Mouse (Mus musculus) splenic B cell, adult 2 months (primary cell): ENCODE data around the gene Fbxo3.
"Not testable (repeated sequence)": the region's sequence is repeated elsewhere in the genome, so short reads cannot be mapped to it uniquely, and the experiment has no call there.

Source experiments
- DNase-seq: peaks from one replicate; pipeline ENCODE4 v3.0.0-alpha.2; 2011; ENCODE audit warnings: low read depth, low spot score
- H3K27me3 ChIP-seq: 2 replicates; pipeline ENCODE4 v1.6.1; 2012; ENCODE audit warnings: mild to moderate bottlenecking, low read length, moderate library complexity, mixed read lengths; ENCODE audit not compliant: control insufficient read depth, poor library complexity, insufficient read depth, severe bottlenecking
- H3K36me3 ChIP-seq: 2 replicates; pipeline ENCODE4 v1.6.1; 2012; ENCODE audit warnings: mild to moderate bottlenecking, low read length, moderate library complexity, mixed read lengths; ENCODE audit not compliant: control insufficient read depth, poor library complexity, insufficient read depth, severe bottlenecking

Gene Fbxo3

GRCm38 (mm10) chr2:104097396-104097795 is 69.9 kb downstream of the Fbxo3 start:
- DNase-seq, H3K36me3 ChIP-seq, H3K27me3 ChIP-seq: not testable (repeated sequence)

GRCm38 (mm10) chr2:104098529-104099230 is 71.2 kb downstream of the Fbxo3 start:
- no peaks in the 10 kb centered on the region for H3K36me3 ChIP-seq
- H3K27me3 ChIP-seq, result no peaks in the 10 kb centered on the region; the same call in 1 of the 2 replicates
- DNase-seq, result no peak

- no peaks in the 10 kb centered on the region for H3K36me3 ChIP-seq
- no peak for DNase-seq
These were observed 71.7 kb downstream of the Fbxo3 start for GRCm38 (mm10) chr2:104099231-104099585.

GRCm38 (mm10) chr2:104099946-104100345 is 72.4 kb downstream of the Fbxo3 start:
- no peaks in the 10 kb centered on the region for H3K36me3 ChIP-seq
- no peak for DNase-seq
- H3K27me3 ChIP-seq, result no peaks in the 10 kb centered on the region; the same call in 1 of the 2 replicates

More at GRCm38 (mm10) chr2:104099231-104099585, 71.7 kb downstream of the Fbxo3 start:
- H3K27me3 ChIP-seq, result no peaks in the 10 kb centered on the region; the same call in 1 of the 2 replicates

- H3K27me3 ChIP-seq, result no peaks in the 10 kb centered on the region; the same call in 1 of the 2 replicates
- DNase-seq, result no peak
- no peaks in the 10 kb centered on the region for H3K36me3 ChIP-seq
These were observed 77.3 kb downstream of the Fbxo3 start for GRCm38 (mm10) chr2:104104800-104105199.

- H3K36me3 ChIP-seq, DNase-seq, H3K27me3 ChIP-seq: not testable (repeated sequence)
These were observed 81.5 kb downstream of the Fbxo3 start for GRCm38 (mm10) chr2:104109021-104109420.

- H3K36me3 ChIP-seq, result no peaks in the 10 kb centered on the region
- no peaks in the 10 kb centered on the region for H3K27me3 ChIP-seq
- DNase-seq, result no peak
These were observed 82.0 kb downstream of the Fbxo3 start for GRCm38 (mm10) chr2:104109528-104109927.

GRCm38 (mm10) chr2:104110031-104110430 is 82.5 kb downstream of the Fbxo3 start:
- H3K27me3 ChIP-seq, result no peaks in the 10 kb centered on the region
- no peaks in the 10 kb centered on the region for H3K36me3 ChIP-seq
- DNase-seq, result no peak

GRCm38 (mm10) chr2:104111170-104111797 is 83.8 kb downstream of the Fbxo3 start:
- not testable (repeated sequence) for DNase-seq, H3K27me3 ChIP-seq, H3K36me3 ChIP-seq
